Mouse (Mus musculus) heart, adult 18-20 months (tissue): Measurements from ENCODE around the gene Ajuba. TPM values are rescaled to one million over a fixed set of nuclear protein-coding genes. Genes with fewer than 3 reads are reported as not detected.
"Not testable (repeated sequence)": the region's sequence is repeated elsewhere in the genome, so short reads cannot be mapped to it uniquely, and the experiment has no call there.

Experiments
- DNase-seq, 2 experiments: peaks; one replicate each; pipeline ENCODE4 v3.0.0; 2021 to 2022; ENCODE audit warnings: mixed read lengths in 1 of 2
- long read RNA-seq, 2 experiments: library from polyadenylated mRNA; stranded (forward); transcript quantifications; one replicate each; pipeline ENCODE4 v2.0.0; 2021
- total RNA-seq, 2 experiments: library from RNA; stranded (reverse); gene quantifications; 2 replicates each; pipeline ENCODE4 v1.2.3; 2021

The Ajuba gene
- total RNA-seq: 1 to 10 TPM; 3.7 to 3.9 TPM
- long read RNA-seq, experiment 1, partial matches to known transcripts: 0 of 3 reads
- long read RNA-seq, experiment 1, other reads (novel, unspliced or antisense): 1 of 3 reads
- long read RNA-seq, experiment 2, partial matches to known transcripts: 0 of 1 reads
- long read RNA-seq, experiment 2, other reads (novel, unspliced or antisense): 0 of 1 reads

- DNase-seq: peak; percentile 94 to 95
Measured at GRCm38 (mm10) chr14:54577089-54577982, at the start of gene Ajuba. Ajuba (minus strand) TSS chr14:54577558.

GRCm38 (mm10) chr14:54624976-54625375 is 47.6 kb upstream of the Ajuba start:
- DNase-seq: no peak

GRCm38 (mm10) chr14:54623334-54623733 is 46.0 kb upstream of the Ajuba start:
- no peak for DNase-seq

GRCm38 (mm10) chr14:54621133-54621532 is 43.8 kb upstream of the Ajuba start, which contains the start of gene Psmb11:
Psmb11 (plus strand) TSS chr14:54621433.
- DNase-seq: no peak

GRCm38 (mm10) chr14:54617897-54618365 is 40.6 kb upstream of the Ajuba start, which contains the start of gene Psmb5:
Psmb5 (minus strand) TSS chr14:54618022.
- peak; percentile 91 to 93 for DNase-seq

GRCm38 (mm10) chr14:54617152-54617896 is 40.0 kb upstream of the Ajuba start:
- DNase-seq: no peak

- no peak for DNase-seq
Measured at GRCm38 (mm10) chr14:54616226-54616825, 39.0 kb upstream of the Ajuba start.

- DNase-seq: not testable (repeated sequence)
Measured at GRCm38 (mm10) chr14:54614130-54614529, 36.8 kb upstream of the Ajuba start.

GRCm38 (mm10) chr14:54610648-54611047 is 33.3 kb upstream of the Ajuba start:
- DNase-seq: no peak

- DNase-seq: no peak
Measured at GRCm38 (mm10) chr14:54609962-54610361, 32.6 kb upstream of the Ajuba start.

GRCm38 (mm10) chr14:54609245-54609644 is 31.9 kb upstream of the Ajuba start:
- no peak for DNase-seq

- DNase-seq: no peak
Measured at GRCm38 (mm10) chr14:54607226-54607625, 29.9 kb upstream of the Ajuba start.

- DNase-seq: peak; percentile 84 to 85
Measured at GRCm38 (mm10) chr14:54605752-54606321, 28.5 kb upstream of the Ajuba start, which contains the start of gene 4931414P19Rik. 4931414P19Rik (minus strand) TSS chr14:54605993.

- DNase-seq: no peak
Measured at GRCm38 (mm10) chr14:54603686-54604085, 26.3 kb upstream of the Ajuba start.

GRCm38 (mm10) chr14:54603038-54603654 is 25.8 kb upstream of the Ajuba start:
- peak; percentile 96 to 98 for DNase-seq

- no peak for DNase-seq
Measured at GRCm38 (mm10) chr14:54602613-54603012, 25.3 kb upstream of the Ajuba start.

- DNase-seq: no peak
Measured at GRCm38 (mm10) chr14:54601601-54602000, 24.2 kb upstream of the Ajuba start.

- DNase-seq: no peak
Measured at GRCm38 (mm10) chr14:54597084-54597483, 19.7 kb upstream of the Ajuba start.

- DNase-seq: no peak
Measured at GRCm38 (mm10) chr14:54594631-54595414, 17.5 kb upstream of the Ajuba start.

GRCm38 (mm10) chr14:54594055-54594454 is 16.7 kb upstream of the Ajuba start:
- no peak for DNase-seq
